Mouse (Mus musculus): ENCODE results near the gene Snu13.
A peak's percentile ranks its signal among the peaks of the same experiment; 100 is the strongest.

Gene Snu13

DNA sequence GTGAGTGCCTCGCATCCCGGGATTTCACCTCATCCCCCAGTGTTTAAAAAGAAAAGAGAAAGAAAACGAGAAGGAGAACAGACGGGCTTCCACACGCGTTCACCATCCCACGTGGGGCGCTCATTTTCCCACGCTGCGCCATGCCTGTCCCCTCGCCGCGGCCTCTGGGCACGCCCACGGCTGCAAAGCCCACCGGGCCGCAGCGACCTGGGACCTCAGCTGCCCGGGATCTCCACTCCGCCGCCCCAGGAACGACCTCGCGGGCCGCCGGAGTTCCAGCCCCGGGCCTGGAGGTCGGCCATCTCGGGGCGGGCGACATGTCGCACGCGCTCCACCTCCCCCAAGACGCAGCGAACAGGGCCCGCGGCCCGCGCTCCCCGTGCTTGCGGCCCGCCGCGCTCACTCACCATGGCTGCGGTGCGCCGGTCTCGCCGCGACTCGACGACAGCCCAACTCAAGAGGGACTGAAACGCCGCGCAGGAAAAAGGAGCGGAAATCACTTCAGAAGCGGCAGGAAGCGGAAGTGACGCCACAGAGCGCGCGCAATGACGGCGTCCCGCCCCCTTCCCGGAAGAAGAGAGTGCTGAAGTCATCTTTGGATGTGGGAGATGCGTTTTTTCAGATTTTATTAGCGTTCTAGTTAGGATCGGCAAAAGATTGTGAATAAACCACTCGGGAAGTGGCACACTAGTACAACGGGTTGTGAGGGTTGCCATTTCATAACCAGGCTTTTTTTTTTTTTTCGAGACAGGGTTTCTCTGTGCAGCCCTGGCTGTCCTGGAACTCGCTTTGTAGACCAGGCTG is at the start of gene Snu13:
Snu13 (minus strand) TSS at position 519 of the 804 bp plus-strand sequence.
- peak; percentile 77 for DNase-seq (ENCODE audit: low read depth)

DNA sequence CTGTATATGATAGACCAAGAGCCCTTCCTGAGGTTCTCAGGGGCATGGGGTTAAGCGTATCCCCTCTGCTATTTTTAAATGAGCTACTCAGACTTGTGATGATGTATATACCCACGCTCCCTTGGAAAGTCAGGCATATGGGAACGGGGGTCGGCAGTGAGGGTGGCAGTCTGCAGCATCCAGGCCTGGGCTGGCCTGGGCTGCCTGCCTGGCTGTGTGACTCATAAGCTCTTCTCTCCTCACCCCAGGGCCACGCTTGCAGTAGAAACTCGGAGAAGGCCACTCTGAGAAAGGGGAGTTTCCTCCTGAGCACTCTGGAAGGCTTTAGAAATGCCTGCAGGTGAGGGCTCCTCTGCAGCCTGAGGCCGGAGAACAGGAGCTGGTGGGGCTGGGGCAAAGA is 43.7 kb upstream of the Snu13 start:
- no peak for DNase-seq (ENCODE audit: low read depth)

DNA sequence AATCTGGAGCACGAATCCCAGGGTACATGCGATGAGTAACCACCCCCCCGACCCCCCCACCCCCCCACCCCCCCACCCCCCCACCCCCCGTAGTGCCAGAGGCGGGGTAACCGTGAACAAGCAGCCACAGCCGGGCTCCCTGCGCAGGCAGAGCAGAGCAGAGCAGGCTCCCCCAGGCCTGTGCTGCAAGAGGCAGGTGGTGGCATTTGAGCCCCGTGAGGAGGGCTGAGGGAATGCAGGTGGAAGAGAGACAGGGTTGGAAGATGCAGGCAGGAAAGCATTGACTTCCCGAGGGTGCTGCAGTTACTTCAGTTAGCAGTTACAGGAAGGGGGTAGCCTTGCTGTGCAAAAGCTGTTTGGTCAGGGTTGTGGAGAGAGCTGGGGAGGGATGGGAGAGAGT is 39.9 kb upstream of the Snu13 start:
- no peak for DNase-seq (ENCODE audit: low read depth)

DNA sequence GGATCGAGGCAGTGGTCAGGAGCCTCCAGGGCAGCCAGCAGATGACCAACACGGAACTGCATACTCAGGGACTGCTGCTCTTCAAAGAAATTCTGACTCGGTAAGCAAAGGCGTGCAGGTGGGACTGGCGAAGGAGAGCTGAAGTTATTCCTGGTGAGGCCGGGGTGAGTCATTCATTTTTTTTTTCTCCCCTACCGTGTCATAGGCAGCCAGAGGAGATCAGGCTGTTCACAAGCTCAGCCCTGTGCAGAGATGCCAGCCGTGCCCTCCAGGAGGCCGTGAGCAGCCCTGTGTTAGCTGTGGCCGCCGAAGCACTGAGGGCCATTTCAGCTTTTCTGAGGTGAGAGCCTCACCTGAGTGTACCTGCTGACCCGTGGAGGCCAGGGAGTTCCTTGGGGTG is 38.7 kb upstream of the Snu13 start:
- DNase-seq (ENCODE audit: low read depth) = no peak

DNA sequence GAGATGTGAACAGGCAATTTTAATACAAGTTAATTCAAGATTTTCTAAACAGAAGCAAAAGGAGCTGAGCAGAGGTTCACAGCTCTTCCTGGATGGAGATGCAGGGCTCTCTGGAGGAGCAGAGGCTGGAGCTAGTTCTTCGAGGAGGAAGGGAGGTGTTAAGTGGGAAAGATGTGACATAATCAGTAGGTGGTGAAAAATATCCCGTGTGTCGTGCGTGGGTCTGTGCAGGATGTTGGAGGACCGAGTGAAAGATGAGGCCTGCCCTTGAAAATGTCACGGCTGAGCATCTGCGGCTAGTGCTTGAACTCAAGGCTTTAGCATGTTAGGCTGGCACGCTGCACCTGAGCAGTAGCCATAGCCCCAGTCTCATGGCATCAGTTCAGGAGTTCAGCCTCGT is 38.2 kb upstream of the Snu13 start:
- no peak for DNase-seq (ENCODE audit: low read depth)

DNA sequence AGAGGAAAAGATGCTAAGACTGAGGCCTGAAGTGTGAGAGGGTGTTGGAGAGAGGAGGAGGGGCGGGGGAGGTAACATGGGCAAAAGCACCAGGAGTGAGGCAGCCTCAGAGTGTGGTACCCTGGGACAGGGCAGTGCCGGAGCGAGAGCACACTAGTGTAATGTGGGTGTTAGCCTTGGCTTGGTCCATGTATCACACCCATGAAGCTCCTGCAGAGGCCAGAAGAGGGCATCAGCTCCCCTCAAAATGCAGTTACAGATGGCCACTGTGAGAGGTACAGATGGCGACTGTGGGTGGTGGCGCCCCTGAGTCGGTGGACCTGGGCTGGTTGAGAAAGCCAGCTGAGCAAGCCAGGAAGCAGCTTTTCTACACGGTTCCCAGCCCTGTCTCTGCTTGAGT is 33.8 kb upstream of the Snu13 start:
- no peak for DNase-seq (ENCODE audit: low read depth)

DNA sequence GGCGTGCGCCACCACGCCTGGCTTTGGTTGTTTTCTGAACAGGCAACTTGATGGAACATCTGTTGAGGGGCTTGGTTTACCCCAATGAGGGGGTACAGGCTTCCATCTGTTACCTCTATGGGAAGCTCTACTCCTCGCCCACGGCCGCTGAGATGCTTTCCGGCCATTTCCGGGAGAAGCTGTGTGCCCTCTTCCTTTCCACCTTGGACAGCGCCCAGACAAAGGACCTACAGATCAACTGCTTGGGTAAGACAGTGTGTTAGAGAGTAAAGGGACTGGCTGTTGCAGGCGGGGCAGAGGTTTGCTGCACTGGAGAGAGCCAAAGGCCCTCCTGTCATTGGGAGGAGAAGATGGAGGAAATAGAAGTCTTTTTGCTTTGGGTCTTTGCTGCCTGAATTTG is 32.5 kb upstream of the Snu13 start:
- no peak for DNase-seq (ENCODE audit: low read depth)

DNA sequence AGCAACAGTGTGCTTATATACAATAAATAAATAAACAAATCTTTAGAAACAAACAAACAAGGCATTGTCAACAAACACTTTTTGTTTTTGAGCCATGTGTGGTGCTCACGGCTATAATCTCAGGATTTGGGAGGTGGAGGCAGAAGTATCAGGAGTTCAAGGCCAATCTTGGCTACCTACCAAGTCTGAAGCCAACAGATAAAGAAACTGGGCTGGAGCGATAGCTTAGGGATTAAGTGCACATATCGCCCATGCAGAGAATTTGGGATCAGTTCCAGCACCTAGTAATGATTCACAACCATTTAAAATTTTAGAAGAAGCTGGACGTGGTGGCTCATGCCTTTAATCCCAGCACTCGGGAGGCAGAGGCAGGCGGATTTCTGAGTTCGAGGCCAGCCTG is 26.1 kb upstream of the Snu13 start:
- DNase-seq (ENCODE audit: low read depth) = no peak

DNA sequence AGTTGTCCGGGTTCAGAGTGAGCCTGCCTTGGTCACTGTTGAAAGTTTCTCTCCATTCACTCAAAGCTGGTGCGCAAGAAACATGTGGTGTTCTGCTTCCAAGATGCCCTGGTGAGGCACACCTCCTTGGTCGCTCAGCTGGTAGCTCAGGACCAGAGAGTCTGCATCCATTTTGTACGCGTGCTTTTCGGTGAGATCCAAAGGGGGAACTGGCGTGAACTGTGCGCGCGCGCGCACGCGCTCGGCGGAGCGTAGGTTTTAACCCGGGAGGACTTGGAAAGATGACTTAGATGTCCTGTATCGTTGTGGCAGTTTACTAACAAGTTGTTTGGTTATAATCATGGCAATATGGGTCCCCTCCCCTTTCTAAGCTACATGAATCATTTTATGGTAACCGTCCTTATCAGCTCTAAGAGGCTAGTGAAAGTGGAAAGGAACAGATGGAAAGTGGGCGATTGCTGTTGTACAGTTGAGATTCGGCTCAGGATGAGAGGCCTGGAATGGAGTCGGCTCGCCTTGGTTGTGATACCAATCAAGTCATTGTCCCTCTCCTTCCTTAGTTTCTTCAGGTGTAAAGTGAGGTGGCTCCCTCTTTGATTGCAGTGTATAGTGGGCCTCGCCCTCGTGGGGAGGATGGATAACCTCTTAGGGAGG is 24.5 kb upstream of the Snu13 start:
- DNase-seq (ENCODE audit: low read depth) = no peak

DNA sequence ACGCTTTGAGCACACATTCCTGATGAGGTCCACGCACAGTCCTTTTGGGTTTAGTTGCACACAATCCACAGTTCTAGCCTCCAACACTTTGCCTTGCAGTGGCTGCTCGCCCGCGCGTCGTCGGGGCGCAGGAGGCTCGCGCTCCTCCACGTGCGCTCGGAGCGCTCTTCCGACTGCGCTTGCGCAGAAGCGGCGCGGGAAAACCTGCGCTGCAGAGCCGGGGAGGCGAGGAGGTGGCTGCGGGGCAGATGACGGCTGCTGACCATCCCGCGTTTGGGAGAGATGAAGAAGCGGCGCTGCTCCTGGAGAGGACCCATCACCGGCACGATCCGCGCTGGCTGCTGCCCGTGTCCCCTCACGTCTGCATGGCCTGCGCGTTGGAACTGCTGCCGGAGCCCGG is 22.5 kb upstream of the Snu13 start, which contains the start of gene Mei1:
Mei1 (plus strand) TSS at position 99 of the 400 bp plus-strand sequence.
- DNase-seq (ENCODE audit: low read depth) = no peak

DNA sequence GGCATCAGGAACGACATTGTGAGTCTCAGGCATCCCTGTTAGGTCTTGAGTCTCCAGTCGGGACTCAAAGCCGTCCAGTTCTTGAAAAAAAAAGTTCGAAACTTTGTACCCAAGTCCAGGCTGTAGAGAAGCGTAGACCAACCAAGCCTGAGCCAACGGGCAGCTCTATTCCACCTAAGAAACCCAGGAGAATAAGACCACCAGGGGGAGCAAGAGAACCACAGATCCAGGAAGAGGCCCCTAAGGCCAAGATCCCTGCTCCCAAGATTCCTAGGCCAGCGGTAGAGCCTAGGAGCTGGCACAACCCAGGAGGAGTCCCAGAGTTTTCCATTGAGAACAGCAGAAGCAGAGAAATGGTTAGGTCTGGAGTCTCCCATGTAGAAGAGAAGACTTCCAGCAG is 18.1 kb upstream of the Snu13 start:
- peak; percentile 62 for DNase-seq (ENCODE audit: low read depth)

DNA sequence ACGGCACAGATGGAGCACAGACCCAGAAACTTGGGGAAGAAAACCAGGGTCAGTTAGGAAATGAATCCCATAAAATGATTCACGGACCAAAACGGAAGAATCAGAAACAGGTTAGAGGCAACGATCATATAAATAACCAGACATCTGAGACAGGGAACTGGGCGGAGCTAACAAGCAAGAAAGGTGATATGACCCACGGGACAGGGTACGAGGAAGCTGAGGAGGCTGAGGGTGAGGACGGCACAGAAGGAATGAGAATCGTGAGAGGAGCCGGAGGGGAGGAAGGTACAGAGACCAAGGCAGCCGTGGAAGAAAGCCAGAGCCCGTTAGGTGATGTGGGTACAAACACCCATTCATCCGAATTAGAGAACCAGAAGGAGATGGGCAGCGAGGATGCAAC is 16.5 kb upstream of the Snu13 start:
- no peak for DNase-seq (ENCODE audit: low read depth)

DNA sequence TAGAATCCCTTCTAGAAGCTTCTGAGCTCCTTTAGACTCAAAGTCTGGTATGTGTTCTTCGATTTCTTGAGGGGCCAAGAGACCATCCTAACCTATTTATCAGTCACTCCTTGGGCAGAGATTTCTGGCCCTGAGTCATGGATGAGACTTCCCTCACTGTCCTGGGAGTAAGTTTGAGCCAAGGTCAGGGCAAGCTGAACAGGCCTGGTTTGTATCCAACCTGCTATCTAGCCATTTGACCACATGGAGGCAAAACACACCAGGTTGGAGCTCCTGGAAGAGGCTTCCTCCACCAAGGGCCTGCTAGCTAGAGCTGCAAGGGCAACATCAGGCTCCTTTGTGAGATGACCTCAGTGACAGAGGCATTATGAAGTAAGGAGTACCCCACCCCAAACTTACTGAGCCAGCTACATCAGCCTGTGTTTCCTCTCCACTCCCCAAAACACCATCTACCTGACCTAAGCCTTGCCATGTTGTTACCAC is 11.4 kb upstream of the Snu13 start, which contains the start of gene 4930407I10Rik:
4930407I10Rik (plus strand) TSS at position 433 of the 483 bp plus-strand sequence.
- no peak for DNase-seq (ENCODE audit: low read depth)

DNA sequence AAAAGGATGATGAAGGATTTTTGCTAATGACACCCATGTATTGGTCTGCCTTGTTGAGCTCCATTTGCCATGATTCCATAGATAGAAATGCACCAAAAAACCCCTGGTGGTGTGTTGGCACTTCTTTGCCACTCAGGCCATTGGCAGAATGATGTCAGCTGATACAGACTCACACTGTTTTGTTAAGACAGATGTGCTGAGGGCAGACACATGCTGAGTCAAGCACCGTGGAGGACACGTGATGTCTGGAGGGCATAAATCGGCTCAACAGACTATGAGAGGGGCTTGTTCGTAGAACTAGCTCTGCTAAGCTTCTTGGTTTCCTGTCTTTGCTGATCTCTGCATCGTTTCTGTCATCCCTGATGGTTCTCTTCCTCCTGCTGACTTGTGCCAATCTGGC is 5.1 kb upstream of the Snu13 start:
- no peak for DNase-seq (ENCODE audit: low read depth)

DNA sequence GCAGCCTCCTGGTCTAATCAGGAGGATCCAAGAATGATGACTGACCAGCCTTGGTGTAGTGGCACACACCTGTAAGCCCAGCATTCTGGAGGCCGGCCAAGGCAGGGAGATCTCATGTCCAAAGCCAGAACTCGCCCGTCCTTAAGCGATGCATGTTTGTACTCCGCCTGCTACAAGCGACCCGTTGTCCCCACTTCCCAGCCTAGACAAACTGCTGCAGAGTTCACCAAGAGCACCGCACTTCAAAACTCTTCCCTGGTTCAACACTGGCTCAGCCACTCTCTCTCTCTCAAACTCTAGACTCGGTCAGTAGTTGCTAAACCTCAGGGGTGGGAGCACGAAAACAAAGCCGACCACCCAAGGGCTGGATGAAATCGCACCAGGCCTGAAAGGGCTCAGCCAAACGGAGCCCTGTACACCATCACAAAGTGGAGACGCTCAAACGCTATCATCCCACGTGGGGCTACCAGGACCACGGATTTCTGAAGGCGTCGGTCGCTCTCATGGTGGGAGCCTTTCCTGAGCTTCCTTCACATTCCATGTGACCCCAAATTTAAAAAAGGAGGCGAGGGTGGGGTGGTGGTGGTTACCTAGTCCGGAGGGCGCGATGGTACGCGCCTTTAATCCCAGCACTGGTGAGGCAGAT is 1.0 kb downstream of the Snu13 start:
- no peak for DNase-seq (ENCODE audit: low read depth)

DNA sequence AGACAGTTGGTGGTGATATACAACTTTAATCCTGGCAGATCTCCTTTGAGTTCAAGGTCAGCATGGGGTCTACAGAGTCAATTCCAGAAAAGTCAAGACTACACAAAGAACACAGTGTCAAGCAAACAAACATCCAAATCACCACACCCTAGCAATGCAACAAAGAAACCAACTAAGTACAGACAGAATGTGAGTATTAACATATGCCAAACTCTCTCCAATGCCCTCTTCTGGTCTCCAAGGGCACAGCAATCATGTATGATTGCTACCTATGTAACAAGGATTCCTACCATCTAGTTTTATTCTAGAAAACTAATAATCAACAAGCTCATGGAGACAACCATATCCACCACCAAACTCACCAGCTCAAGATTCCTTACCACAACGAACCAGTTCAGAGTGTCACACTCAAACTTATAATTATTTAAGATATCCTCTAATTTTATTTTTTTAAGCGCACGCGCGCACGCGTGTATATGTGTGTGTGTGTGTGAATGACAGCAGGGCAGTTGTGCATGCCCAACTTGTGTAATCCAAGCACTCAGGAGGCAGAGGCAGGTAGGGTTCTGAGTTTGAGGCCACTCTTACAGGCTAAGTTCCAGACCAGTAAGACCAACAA is 3.1 kb downstream of the Snu13 start:
- DNase-seq (ENCODE audit: low read depth) = no peak

DNA sequence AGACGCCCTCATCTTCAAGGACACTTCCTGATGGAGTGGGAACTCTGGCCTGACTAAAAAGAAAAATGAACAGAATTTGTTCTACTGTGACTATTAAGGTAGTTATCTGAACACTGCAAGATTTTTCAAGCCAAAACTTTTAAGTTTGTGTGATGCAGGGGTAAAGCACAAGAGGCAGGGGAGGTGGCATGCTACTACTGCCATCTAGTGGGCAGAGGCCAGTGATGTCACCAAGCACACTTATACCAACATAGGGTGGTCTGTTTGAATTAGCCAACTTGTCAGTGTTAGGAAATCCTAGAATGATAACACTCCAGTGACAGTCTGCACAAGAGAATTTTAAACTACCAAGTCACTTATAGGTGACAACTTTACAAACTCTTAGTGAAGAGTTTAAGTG is 6.7 kb downstream of the Snu13 start:
- no peak for DNase-seq (ENCODE audit: low read depth)

DNA sequence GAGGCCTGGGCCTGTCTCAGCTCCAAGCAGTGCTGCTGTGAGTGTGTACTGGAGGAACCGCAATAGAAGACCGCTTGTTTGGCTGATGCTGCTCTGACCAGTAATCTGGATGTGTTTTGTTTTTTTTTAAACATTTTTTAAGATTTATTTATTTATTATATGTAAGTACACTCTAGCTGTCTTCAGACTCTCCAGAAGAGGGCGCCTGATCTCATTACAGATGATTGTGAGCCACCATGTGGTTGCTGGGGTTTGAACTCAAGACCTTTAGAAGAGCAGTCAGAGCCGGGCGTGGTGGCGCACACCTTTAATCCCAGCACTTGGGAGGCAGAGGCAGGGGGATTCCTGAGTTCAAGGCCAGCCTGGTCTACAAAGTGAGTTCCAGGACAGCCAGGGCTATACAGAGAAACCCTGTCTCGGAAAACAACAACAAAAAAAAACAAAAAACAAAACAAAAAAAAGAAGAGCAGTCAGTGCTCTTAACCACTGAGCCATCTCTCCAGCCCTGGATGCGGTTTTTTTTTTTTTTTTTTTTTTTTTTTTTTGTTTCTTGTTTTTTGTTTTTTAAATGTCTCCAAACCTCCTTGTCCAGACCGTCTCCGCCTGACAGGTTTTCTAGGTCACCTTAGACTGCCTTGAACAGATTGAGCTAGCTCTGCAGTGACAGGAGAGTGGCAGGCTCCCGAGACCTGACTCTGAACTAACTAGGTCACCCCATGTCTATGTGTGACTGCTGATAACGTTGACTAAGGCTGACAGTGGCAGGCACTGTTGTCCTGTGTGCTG is 11.3 kb downstream of the Snu13 start:
- DNase-seq (ENCODE audit: low read depth) = no peak

DNA sequence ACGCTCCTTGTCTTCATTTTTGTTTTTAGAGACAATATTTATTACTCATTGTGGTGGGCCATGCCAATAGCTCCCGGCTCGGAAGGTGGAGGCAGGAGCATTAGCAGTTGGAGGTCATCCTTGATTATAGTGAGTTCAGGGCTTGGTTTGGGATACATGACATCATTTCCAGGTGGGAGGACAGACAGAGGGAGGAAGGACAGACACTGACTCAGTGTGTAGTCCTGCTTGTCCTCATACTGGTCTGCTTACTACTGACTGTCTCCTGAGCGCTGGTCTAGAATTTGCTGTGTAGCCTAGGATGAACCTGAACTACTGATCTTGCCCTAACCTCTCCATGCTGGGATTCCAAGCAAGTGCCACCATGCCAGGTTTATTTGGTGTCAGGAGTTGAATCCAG is 13.6 kb downstream of the Snu13 start, which contains the start of gene Desi1:
Desi1 (minus strand) TSS at position 101 of the 400 bp plus-strand sequence.
- DNase-seq (ENCODE audit: low read depth) = no peak

DNA sequence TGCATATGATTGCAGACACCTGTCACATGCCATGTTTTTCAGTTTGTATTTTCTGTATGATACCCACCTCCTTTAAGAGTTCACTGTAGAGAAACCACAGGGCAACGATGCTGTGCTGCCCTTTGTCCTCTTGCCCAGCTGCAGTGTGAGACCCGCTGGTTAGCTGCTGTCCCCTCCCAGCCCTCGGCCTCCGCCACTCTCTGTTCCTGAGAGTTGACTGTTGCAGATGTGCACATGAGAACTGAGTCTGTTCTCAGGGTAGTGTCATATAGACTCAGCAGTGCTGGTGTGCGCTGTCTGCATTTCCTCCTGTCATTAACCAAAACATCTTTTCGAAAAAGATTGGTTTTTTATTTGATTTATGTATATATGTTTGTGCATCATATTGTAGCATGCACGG is 15.0 kb downstream of the Snu13 start:
- no peak for DNase-seq (ENCODE audit: low read depth)

DNA sequence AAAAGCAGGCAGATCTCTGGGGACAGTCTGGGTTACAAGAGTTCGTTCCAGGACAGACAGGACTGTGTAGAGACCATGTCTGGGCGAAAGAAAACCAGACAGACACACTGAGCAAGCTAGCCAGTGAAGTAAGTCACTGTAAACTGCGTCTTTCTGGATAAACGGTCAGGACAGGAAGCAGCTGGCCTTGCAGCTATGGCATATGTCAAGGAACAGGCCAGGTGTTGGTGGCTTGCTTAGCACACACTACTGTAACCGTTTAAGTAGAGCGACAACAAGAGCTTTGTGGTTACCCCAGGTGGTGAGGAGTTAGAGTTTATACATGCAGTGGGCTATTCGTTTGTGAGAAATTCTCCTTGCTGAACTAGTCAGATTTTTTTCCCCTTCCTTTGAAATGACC is 19.7 kb downstream of the Snu13 start:
- no peak for DNase-seq (ENCODE audit: low read depth)

DNA sequence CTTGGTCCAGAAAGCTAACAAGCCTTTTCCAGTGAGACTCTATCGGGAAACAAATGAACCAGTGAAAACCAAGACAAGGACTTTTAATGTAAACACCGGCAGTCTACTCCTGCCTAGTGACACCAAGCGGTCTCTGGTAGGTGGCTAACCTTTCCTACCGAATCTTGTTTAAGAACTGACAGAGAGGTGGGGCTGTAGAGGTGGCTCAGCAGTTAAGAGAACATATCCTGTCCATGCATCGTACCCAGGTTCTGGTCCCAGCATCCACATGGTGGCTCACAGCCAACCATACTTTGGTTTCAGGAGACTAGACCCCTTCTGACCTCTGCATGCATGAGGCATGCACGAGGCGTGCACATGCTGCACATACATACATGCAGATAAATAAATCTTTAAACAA is 20.1 kb downstream of the Snu13 start:
- no peak for DNase-seq (ENCODE audit: low read depth)

Measured in c-Kit-positive CD71-positive TER-119-negative erythroid progenitor cells, embryonic 14.5 days (primary cell).